Mouse (Mus musculus) cerebellum, adult 2 months (tissue): ENCODE measurements at regions not wholly inside any gene's neighbourhood (a gene's known extent, or its start where the extent isn't known, plus 50 kb on each side); places are given as distances from the start of the nearest gene placed in this dataset.

Experiments used
- CTCF ChIP-seq: fragments of 200-500 bp; IDR thresholded peaks from 2 replicates; pipeline ENCODE4 v1.5.1; 2011; ENCODE audit warnings: low read depth, mild to moderate bottlenecking, control low read depth, low read length, moderate library complexity, borderline replicate concordance; ENCODE audit not compliant: insufficient read depth
- POLR2A ChIP-seq: fragments of 200-500 bp; IDR thresholded peaks from 2 replicates; pipeline ENCODE4 v1.6.1; 2011; ENCODE audit warnings: low read length, control low read depth, borderline replicate concordance; ENCODE audit not compliant: insufficient read depth

DNA sequence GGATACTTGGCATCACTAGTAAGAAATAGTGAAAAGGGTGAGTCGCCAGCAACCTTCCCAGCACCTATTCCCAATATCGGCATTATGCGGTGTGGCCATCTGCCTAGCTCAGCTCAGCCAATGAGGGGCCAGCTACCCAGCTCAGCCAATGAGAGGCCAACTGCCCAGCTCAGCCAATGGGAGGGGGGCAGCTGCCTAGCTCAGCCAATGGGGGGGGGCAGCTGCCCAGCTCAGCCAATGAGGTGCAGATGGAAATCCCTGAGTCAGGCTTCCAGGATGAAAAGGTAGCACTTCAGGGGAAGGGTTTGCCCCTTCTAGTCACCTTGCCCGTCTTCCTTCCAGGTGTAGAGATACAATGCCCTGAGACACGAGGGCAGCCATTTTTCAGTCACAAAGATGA, 144.6 kb upstream of the Ipo5 start:
- no peak for TF ChIP-seq CTCF
- no peak for TF ChIP-seq POLR2A
